Mouse (Mus musculus): ENCODE measurements around the gene Nicn1.
"Not testable (repeated sequence)": the region's sequence is repeated elsewhere in the genome, so short reads cannot be mapped to it uniquely, and the experiment has no call there.

Gene Nicn1

DNA sequence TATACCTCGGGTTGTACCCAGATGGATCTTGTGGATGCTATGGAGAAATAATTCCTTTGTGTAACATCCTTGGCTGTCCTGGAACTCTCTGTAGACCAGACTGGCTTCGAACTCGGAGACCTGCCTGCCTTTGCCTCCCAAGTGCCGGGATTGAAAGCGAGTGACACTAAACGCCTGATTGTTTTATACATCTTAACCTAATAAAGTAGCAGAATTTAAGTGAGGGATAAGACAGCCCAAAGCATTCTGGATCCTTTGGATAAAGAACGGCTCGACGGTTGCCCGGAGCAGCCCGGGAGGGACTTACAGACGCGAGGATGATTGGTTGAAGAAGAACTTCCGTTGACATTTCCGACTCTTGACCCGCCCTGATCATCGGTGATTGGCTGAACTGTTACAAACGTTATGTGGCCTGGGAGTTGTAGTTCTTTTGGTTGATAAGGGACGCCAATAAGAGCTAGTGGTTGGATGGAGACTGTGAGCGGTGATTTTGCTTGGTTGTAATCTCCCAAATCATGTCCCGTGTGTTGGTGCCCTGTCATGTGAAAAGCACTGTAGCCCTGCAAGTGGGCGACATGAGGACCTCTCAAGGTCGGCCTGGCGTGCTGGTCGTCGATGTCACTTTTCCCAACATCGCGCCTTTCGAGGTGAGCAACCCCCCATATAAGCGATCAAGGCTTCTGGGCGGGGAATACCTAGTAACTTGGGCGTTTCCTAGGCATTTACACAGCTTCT lies at the start of gene Nicn1:
TSS of gene Nicn1 (plus strand) at position 414 of the 735 bp plus-strand sequence.
- peak; percentile 93 for DNase-seq (ENCODE audit: low spot score)

DNA sequence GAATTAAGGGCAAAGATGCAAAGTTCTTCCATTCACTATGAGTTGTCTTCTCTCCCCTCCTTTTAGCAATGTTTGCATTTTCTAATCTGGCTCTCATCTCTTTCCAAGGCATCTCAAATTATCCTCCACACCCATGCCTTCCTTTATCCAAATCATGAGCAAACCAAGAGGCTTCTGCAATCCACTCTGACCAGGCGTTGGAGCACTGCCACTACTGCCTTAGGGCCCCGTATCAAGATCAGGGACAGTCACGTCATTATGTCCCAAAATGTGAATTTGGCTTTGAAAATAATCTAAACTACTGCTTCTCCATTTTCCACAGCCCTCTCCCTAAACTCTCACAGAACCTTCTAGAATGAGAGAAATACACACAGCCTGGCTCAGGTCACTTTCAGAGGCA lies 45.7 kb upstream of the Nicn1 start:
- DNase-seq (ENCODE audit: low spot score) = no peak

- DNase-seq (ENCODE audit: low spot score) = no peak
These were observed 45.2 kb upstream of the Nicn1 start for GRCm38 (mm10) chr9:108244984-108245383.

- no peak for DNase-seq (ENCODE audit: low spot score)
These were observed 41.3 kb upstream of the Nicn1 start for GRCm38 (mm10) chr9:108248957-108249356.

- DNase-seq (ENCODE audit: low spot score) = no peak
These were observed 38.4 kb upstream of the Nicn1 start for GRCm38 (mm10) chr9:108251877-108252276.

DNA sequence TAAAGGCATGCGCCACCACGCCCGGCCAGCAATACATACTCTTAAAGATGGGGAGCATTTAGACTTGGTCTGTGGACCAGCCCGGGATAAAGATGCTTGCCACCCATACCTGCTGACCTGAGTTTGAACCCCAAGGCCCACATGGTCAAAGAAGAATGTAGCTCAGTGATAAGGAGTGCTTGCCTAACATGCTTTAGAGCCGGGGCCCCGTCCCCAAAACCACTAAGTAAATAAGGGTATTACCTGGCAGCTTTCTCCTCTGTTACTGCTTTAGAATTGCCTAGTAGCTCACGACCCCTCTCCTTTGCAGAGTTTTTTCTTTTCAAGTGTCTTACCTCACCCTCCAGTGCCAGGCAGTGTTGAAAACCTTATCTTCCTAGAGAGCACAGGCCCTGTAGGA lies 37.5 kb upstream of the Nicn1 start:
- no peak for DNase-seq (ENCODE audit: low spot score)

- no peak for DNase-seq (ENCODE audit: low spot score)
These were observed 29.7 kb upstream of the Nicn1 start for GRCm38 (mm10) chr9:108260526-108260925.

DNA sequence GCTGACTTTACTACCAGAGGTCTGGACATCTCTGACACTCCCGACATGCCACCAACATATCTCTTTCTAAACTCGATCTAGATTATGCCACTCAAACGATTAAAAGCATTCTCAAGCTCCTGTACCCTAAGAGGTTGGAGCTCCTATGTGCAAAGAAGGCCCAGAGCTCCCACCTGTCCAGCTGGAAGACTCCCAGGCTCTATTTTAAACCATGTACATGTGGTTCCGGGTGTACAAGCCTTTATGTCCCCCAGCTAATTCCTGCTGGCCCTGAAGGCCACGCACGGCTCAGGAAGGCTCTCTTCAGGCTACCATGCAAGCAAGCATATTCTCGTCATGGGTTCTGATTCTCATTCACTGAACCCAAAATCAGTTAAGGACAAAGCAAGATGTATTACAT lies 28.4 kb upstream of the Nicn1 start:
- DNase-seq (ENCODE audit: low spot score) = no peak

DNA sequence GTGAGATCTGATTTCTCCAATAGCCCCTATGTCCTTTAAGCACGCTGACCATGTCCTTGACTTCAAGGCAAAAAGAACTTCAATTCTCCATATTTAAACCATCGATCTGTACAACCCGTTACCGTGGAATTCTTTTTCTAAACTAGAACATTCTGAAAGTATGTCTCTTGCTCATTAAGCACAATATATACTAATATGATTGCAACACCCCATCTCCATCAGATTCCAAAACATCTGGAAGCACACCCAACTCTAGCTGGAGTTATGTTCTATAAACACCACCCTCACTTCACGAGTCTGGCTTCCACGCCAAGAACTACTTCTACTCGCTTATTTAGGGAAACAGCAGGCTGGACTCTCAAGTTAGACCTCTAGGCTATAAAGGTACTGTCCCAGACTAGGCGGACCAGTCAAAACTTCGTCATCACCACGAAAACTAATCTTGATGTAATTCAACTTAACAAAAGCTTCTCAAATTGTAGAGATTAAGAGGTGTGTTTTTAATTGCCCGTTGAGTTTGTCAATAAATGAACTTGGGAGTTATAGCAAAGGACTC lies 27.7 kb upstream of the Nicn1 start:
- no peak for DNase-seq (ENCODE audit: low spot score)

DNA sequence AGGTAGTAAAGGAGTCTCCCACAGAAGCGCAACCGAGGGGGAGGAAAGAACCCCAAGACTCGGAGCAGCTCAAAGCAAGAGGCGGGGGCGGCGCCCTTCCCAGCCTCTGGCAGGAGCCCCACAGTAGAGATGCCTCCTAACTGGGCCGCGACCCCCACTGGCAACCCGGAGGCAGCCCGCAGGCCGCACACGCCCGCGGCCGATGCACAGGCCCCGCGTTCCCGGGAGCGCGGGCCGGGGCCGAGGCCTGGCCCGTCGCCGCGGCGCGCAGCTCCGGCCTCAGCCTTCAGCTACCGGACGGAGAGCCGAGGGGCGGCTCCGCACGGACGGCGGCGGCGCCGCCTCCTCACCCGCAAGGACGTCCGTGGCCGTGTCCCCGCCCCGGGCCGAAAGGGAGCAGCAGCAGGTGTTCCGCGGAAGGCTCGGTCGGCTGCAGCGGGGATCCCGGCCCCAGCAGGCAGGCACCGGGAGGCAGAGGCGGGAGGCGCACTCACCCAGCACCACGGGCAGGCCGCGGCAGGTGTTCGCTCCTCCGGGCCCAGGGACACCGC lies 27.0 kb upstream of the Nicn1 start:
- no peak for DNase-seq (ENCODE audit: low spot score)

DNA sequence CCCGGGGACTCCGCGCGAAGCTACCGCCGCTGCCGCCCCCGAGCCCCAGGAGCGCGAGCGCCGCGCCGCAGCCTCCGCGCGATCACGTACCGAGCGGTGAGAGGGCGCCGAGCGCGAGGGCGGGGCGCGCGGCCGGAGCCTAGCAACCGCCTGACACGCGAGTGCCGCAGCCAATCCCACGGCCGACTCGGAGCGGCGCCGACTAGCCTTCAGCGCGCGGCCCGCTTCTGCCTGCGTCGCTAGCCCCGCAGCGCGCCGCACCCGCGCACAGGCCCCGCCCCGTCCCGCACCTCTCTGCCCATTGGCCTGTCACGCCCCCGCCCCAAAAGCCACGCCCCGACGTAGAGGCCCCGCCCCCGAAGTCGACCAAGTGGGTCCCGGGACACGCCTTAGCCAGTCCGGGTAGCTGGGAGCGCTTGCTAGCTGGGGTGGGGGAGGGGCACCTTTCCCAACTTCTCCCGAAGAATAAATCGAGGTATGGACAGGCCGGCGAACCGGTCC lies 26.5 kb upstream of the Nicn1 start, which contains the start of gene Dag1:
TSS of gene Dag1 (minus strand) at position 269 of the 501 bp plus-strand sequence.
- peak; percentile 98 for DNase-seq (ENCODE audit: low spot score)

- no peak for DNase-seq (ENCODE audit: low spot score)
These were observed 25.9 kb upstream of the Nicn1 start for GRCm38 (mm10) chr9:108264191-108264921.

DNA sequence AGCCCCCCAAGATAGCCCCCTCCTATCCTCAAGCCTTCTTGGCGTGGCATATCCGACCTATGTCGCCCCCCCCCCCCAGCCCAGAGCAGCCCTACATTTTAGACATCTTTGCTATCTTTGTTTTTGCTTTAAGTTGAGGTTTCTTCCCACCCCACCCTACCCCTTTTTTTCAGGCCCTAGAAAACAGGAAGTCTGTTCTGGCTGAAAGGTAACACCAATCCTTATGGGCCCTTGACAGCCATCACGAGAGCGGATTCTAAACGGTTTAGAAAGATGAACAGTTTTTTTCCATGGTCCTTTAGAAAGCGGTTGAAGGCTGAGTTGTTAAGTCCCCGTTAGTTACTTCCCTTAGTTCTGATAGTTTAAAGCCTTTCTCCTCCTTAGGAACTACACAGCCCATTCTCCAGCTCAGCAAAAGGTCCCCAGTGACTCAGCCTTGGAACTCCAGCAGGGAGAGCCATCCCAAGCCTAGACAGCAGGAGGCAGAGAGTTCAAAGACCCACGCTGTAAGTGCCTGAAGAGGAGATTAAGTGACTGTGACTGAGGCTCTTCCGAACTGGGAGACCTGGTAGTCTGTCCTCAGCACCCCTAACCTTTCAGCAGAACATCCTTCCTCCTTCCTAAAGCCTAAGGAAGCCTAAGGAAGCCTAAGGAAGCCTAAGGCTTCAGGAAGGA lies 23.8 kb upstream of the Nicn1 start:
- peak; percentile 18 for DNase-seq (ENCODE audit: low spot score)

DNA sequence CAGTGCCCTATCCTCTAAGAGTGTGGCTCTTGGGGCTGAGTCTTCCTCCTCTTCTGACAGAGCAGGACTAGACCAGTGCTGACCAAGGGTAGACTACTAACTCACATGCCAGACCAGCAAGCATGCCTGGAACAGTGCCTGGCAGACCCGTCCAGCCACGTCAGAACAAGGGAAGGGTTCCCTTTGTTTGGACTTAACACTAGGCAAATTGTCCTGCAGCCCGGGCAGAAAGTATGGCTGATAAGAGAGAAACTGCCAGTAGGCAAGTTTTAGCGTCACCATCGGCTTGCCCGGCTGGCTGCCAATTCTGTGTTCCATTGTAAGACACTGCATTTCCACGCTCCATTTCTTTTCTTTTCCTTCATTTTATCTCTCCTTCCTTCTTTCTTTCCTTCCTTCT lies 22.5 kb upstream of the Nicn1 start:
- DNase-seq (ENCODE audit: low spot score) = no peak

DNA sequence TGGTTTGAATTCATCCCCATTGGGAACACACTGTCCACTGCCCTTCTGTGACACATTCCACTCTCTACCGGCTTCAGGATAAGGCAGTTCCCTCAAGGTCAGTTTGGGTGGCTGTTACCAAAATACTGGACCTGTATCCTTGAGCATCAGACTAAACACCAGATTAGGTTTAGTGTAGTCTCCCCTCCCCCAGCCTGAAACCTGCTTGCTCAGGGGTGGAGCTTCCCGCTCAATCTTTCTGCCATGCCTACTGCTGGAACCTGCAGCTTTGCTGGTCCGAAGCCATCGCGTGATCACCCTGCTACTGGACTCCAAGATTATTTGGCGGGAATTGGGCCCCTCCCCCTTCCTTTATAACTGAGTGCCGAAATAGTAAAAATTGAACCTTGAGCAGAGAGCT lies 21.5 kb upstream of the Nicn1 start:
- DNase-seq (ENCODE audit: low spot score) = not testable (repeated sequence)

DNA sequence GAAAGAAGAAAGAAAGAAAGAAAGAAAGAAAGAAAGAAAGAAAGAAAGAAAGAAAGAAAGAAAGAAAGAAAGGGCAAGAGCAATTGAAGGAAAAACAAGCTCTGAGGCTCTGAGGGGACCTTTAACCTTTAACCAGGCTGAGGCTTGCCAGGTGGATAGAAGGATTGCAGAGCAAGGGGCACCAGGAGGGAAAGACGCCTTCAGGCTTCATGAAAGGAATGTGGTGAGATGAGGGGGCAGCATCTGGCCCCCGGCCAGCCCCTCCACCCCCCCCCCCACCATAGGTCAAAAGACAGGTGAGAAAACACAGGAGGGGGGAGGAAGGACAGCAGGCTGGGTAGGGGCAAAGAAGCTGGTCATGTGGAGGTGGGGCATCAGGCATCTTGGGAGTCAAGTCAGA lies 18.3 kb upstream of the Nicn1 start:
- no peak for DNase-seq (ENCODE audit: low spot score)

GRCm38 (mm10) chr9:108272691-108273090 lies 17.5 kb upstream of the Nicn1 start:
- no peak for DNase-seq (ENCODE audit: low spot score)

DNA sequence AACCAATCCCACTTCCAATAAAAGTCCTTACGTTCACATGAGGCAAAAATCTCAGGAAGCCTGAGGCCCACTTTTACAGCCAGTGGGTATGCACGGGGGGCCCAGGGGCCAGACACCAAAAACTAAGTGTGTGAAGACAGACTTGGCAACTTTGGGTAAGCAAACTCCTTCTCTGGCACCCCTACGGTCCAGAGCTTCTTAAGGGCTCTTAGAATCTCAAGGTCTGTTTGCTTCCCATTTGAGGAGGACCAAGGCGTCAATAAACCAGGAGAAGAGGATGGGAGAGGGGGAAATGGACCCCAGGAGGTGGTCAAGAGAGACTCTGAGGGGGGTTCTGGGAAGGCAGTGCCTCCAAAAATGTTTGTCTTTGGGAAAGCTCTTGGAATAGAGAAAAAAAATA lies 16.7 kb upstream of the Nicn1 start:
- no peak for DNase-seq (ENCODE audit: low spot score)

- no peak for DNase-seq (ENCODE audit: low spot score)
These were observed 15.5 kb upstream of the Nicn1 start for GRCm38 (mm10) chr9:108274476-108275330.

- DNase-seq (ENCODE audit: low spot score) = no peak
These were observed 14.9 kb upstream of the Nicn1 start for GRCm38 (mm10) chr9:108275331-108275659.

GRCm38 (mm10) chr9:108278697-108279450 lies 11.4 kb upstream of the Nicn1 start:
- peak; percentile 58 for DNase-seq (ENCODE audit: low spot score)

All from T-cell, adult 2 months (primary cell).